Mouse (Mus musculus): Measurements from ENCODE around the gene Vmn1r79. TPM values are rescaled to one million over a fixed set of nuclear protein-coding genes. Genes with fewer than 3 reads are reported as not detected.

Gene Vmn1r79
- polyA plus RNA-seq (2021; fragmentation: Nextera tagmentation), result not detected in 2 replicates
- long read RNA-seq, experiment 1, result 0 reads
- long read RNA-seq, experiment 2, result 0 reads

DNA sequence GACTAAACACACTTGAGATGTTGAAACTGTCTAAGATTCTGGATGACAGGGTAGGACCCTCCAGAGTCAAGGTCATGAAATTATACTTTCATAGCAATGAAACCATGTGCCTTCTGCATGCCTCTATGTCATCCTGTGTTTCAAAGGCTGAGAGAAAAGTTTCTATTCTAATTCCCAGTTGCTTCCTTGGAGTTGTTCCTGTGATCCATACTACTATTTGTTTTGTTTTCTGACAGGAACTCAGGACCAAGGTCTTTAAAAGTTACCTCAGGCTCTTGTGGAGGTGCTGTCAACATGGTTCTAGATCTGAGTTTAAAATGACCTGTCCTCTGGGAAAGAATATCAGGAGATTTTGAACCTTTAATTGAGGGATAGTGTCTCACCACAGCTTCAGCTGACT lies at the start of gene Vmn1r79:
TSS of gene Vmn1r79 (plus strand) at position 301 of the 400 bp plus-strand sequence.

GRCm38 (mm10) chr7:12149957-12150356 lies 21.1 kb upstream of the Vmn1r79 start, which contains the start of gene Vmn1r78:
Vmn1r78 (plus strand) TSS chr7:12150257.

GRCm38 (mm10) chr7:12188986-12189385 lies 17.9 kb downstream of the Vmn1r79 start, which contains the start of gene Vmn1r80:
Vmn1r80 (plus strand) TSS chr7:12189286.

Other genes starting within 250 kb of the Vmn1r79 start
- not detected in 2 replicates for gene Vmn1r76, start 233.1 kb upstream of the Vmn1r79 start, polyA plus RNA-seq (2021; fragmentation: Nextera tagmentation)
- not detected in 2 replicates for gene Vmn1r77, start 134.5 kb upstream of the Vmn1r79 start, polyA plus RNA-seq (2021; fragmentation: Nextera tagmentation)
- gene Vmn1r78, start 21.0 kb upstream of the Vmn1r79 start, polyA plus RNA-seq (2021; fragmentation: Nextera tagmentation), result not detected in 2 replicates
- not detected in 2 replicates for gene Vmn1r80, start 18.0 kb downstream of the Vmn1r79 start, polyA plus RNA-seq (2021; fragmentation: Nextera tagmentation)
- gene Vmn1r81, start 97.0 kb downstream of the Vmn1r79 start, polyA plus RNA-seq (2021; fragmentation: Nextera tagmentation), result 0.01 TPM in 1 of 2 replicates, not detected in the other
- gene Vmn1r82, start 129.2 kb downstream of the Vmn1r79 start, polyA plus RNA-seq (2021; fragmentation: Nextera tagmentation), result not detected in 2 replicates
- not detected in 2 replicates for gene Vmn1r83, start 158.2 kb downstream of the Vmn1r79 start, polyA plus RNA-seq (2021; fragmentation: Nextera tagmentation)
- not detected in 2 replicates for gene Vmn1r84, start 198.0 kb downstream of the Vmn1r79 start, polyA plus RNA-seq (2021; fragmentation: Nextera tagmentation)

All from left cerebral cortex, adult 6 months (tissue).